Mouse (Mus musculus) stomach, postnatal 0 days (tissue): ENCODE measurements around the gene Kcna10.

ENCODE experiments used
- CTCF ChIP-seq: IDR thresholded peaks from 2 replicates; pipeline ENCODE4 v1.5.1; 2016; ENCODE audit warnings: antibody characterized with exemption, low read depth, mild to moderate bottlenecking, moderate library complexity
- EP300 ChIP-seq: optimal IDR thresholded peaks from 2 replicates; pipeline ENCODE3; 2016; ENCODE audit warnings: antibody characterized with exemption

DNA sequence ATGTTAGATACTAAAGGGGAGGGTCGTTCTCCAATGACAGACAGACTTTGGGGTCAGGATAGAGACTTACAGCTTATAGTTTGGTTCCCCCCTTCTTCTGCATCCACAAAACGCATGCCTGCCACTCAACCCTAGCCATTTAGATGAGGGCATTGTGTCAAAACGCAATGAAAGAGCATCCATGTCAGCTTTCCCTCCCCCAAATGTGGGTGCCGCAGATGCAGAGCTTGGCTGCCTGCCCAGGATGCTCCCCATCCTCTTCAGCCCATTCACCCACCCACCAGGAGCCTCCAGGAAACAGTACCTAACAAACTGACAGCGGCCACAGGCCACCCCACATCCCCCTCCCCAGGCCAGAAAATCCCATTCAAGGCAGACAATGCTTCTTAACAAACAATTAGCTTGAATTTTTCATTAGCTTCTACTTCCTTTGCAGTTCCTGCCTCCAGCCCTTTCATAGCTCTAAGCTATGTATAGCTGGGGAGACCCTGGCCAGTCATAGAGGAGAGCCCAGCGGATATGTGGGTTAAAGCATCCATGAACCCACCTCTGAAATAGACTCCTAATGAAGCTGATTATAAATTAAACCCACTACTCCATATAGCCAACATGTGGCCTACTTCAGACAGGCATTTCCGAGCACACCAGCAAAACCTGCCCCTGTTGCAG lies 31.9 kb upstream of the Kcna10 start:
- no peak for TF ChIP-seq EP300
- TF ChIP-seq CTCF = no peak
